Mouse (Mus musculus) kidney, embryonic 14.5 days (tissue): ENCODE measurements around the gene Lmf2. TPM values are rescaled to one million over a fixed set of nuclear protein-coding genes. Genes with fewer than 3 reads are reported as not detected.

ENCODE experiments used
- ATAC-seq: fragments of 200-750 bp; cut with Nextera tagmentation; 2 replicates; pipeline ENCODE4 v1.8.0; 2017; ENCODE audit warnings: moderate number of reproducible peaks, mild to moderate bottlenecking, moderate TSS enrichment, moderate library complexity; ENCODE audit not compliant: low FRiP score, low TSS enrichment
- H3K27ac ChIP-seq: fragments of 300-500 bp; sonication (generic); 2 replicates; pipeline ENCODE4 v1.5.1; 2014; ENCODE audit warnings: low read depth, mild to moderate bottlenecking, low read length, moderate library complexity, mixed read lengths
- H3K27me3 ChIP-seq: fragments of 300-500 bp; sonication (generic); 2 replicates; pipeline ENCODE4 v1.6.1; 2014; ENCODE audit warnings: mild to moderate bottlenecking, low read length; ENCODE audit not compliant: control insufficient read depth, insufficient read depth
- H3K36me3 ChIP-seq: fragments of 300-500 bp; sonication (generic); 2 replicates; pipeline ENCODE4 v1.6.1; 2014; ENCODE audit warnings: low read length, mixed read lengths; ENCODE audit not compliant: control insufficient read depth, insufficient read depth
- H3K4me1 ChIP-seq: fragments of 300-500 bp; sonication (generic); 2 replicates; pipeline ENCODE4 v1.6.1; 2014; ENCODE audit warnings: low read length, mixed read lengths; ENCODE audit not compliant: control insufficient read depth, insufficient read depth
- H3K4me2 ChIP-seq: fragments of 300-500 bp; sonication (generic); replicated peaks from 2 replicates; pipeline ENCODE4 v1.6.1; 2014; ENCODE audit warnings: low read depth, mild to moderate bottlenecking, low read length
- H3K4me3 ChIP-seq: fragments of 300-500 bp; sonication (generic); 2 replicates; pipeline ENCODE4 v1.5.1; 2014; ENCODE audit warnings: mild to moderate bottlenecking, low read length
- H3K9ac ChIP-seq: fragments of 300-500 bp; sonication (generic); 2 replicates; pipeline ENCODE4 v1.6.1; 2014; ENCODE audit warnings: low read depth, mild to moderate bottlenecking, low read length, moderate library complexity
- H3K9me3 ChIP-seq: fragments of 300-500 bp; sonication (generic); 2 replicates; pipeline ENCODE4 v1.6.1; 2016; ENCODE audit warnings: low read length; ENCODE audit not compliant: control insufficient read depth
- WGBS: fragments of 180-500 bp; shearing (Covaris S2); extraction: QIAGEN DNeasy Blood & Tissue Kit; methylation state at CpG from one replicate; pipeline ENCODE4 v1.1.7; 2014; 5-methylcytosine and 5-hydroxymethylcytosine counted together
- microRNA-seq: library from miRNA; unstranded; fragments of <30 nt; microRNA quantifications from one replicate; pipeline ENCODE4, GENCODE M21; 2016
- polyA plus RNA-seq: library from polyadenylated mRNA; unstranded; fragments of >200 nt; fragmentation: Nextera tagmentation; extraction: Ambion mirVana; gene quantifications from 2 replicates; pipeline ENCODE4 v1.2.1, GENCODE M21; 2014

Lmf2 gene
- polyA plus RNA-seq, 1 experiment from 2014 or later, result 48.1 TPM

- H3K9ac ChIP-seq, result no peak overlapping the region
- H3K4me1 ChIP-seq, result 0 out of 2 replicates have a peak, but pooled peaks cover 3% of the 10 kb centered on the region
- 71% methylated on average over 1 of the region's 1 CpGs for WGBS
- no peak for ATAC-seq
- no peak overlapping the region for H3K4me3 ChIP-seq
- H3K27me3 ChIP-seq, result no peaks in the 10 kb centered on the region
- H3K27ac ChIP-seq, result no peak overlapping the region
- no peak overlapping the region for H3K4me2 ChIP-seq
- H3K9me3 ChIP-seq, result no peaks in the 10 kb centered on the region
- peaks cover 63% of the 10 kb centered on the region for H3K36me3 ChIP-seq
Measured at GRCm38 (mm10) chr15:89305966-89306365, 49.5 kb downstream of the Lmf2 start.

Small RNA genes lying within 50 kb of the gene (microRNA-seq; reads per million reads assigned to microRNA genes)
- not detected for gene Mir6959

Other genes with a start within 250 kb of the Lmf2 start
- 10.9 and 21.0 TPM in 2 replicates for gene Tubgcp6, start 232.5 kb downstream of the Lmf2 start, polyA plus RNA-seq
- 9.2 and 12.9 TPM in 2 replicates for gene Hdac10, start 227.0 kb downstream of the Lmf2 start, polyA plus RNA-seq
- 20.8 and 23.4 TPM in 2 replicates for gene Mapk12, start 215.0 kb downstream of the Lmf2 start, polyA plus RNA-seq
- 8.4 and 14.8 TPM in 2 replicates for gene Mapk11, start 206.0 kb downstream of the Lmf2 start, polyA plus RNA-seq
- gene Plxnb2, start 174.9 kb downstream of the Lmf2 start, polyA plus RNA-seq, result 124 and 165 TPM in 2 replicates
- gene Dennd6b, start 159.2 kb downstream of the Lmf2 start, polyA plus RNA-seq, result 15.8 and 16.6 TPM in 2 replicates
- gene Ppp6r2, start 144.1 kb downstream of the Lmf2 start, polyA plus RNA-seq, result 23.6 and 29.8 TPM in 2 replicates
- 55.6 and 62.0 TPM in 2 replicates for gene Sbf1, start 40.3 kb downstream of the Lmf2 start, polyA plus RNA-seq
- gene Adm2, start 32.9 kb downstream of the Lmf2 start, polyA plus RNA-seq, result 0.43 and 0.44 TPM in 2 replicates
- gene Miox, start 21.3 kb downstream of the Lmf2 start, polyA plus RNA-seq, result 0.76 TPM in 1 of 2 replicates, not detected in the other
- 130 and 151 TPM in 2 replicates for gene Ncaph2, start 60 bp upstream of the Lmf2 start, polyA plus RNA-seq
- 10.2 and 11.4 TPM in 2 replicates for gene Sco2, start 18.2 kb upstream of the Lmf2 start, polyA plus RNA-seq
- gene Tymp, start 21.4 kb upstream of the Lmf2 start, polyA plus RNA-seq, result 1.6 and 1.8 TPM in 2 replicates
- gene Odf3b, start 23.6 kb upstream of the Lmf2 start, polyA plus RNA-seq, result 0.50 TPM in 1 of 2 replicates, not detected in the other
- not detected in 2 replicates for gene Klhdc7b, start 29.3 kb upstream of the Lmf2 start, polyA plus RNA-seq
- not detected in 2 replicates for gene Syce3, start 54.8 kb upstream of the Lmf2 start, polyA plus RNA-seq
- 1.7 and 2.5 TPM in 2 replicates for gene Cpt1b, start 70.2 kb upstream of the Lmf2 start, polyA plus RNA-seq
- gene C730034F03Rik, start 73.9 kb upstream of the Lmf2 start, polyA plus RNA-seq, result 3.1 TPM in 2 replicates
- not detected in 2 replicates for gene Gm44502, start 74.0 kb upstream of the Lmf2 start, polyA plus RNA-seq
- gene Chkb, start 74.2 kb upstream of the Lmf2 start, polyA plus RNA-seq, result 51.7 and 57.7 TPM in 2 replicates
- gene Mapk8ip2, start 98.3 kb upstream of the Lmf2 start, polyA plus RNA-seq, result 0.34 and 0.37 TPM in 2 replicates
- gene Arsa, start 121.8 kb upstream of the Lmf2 start, polyA plus RNA-seq, result 11.1 and 12.1 TPM in 2 replicates
- 2.5 and 3.0 TPM in 2 replicates for gene Shank3, start 144.0 kb upstream of the Lmf2 start, polyA plus RNA-seq
- gene Acr, start 212.7 kb upstream of the Lmf2 start, polyA plus RNA-seq, result 0.32 TPM in 1 of 2 replicates, not detected in the other
- 66.2 and 66.9 TPM in 2 replicates for gene Rabl2, start 236.3 kb upstream of the Lmf2 start, polyA plus RNA-seq